Mouse (Mus musculus): ENCODE measurements around the gene Cox5a. TPM values are rescaled to one million over a fixed set of nuclear protein-coding genes. Genes with fewer than 3 reads are reported as not detected.

Gene Cox5a
- polyA plus RNA-seq, 1 experiment from 2014 or later = 442 TPM

GRCm38 (mm10) chr9:57568500-57568899 is 47.4 kb downstream of the Cox5a start:
- 87% methylated on average over 6 of the region's 6 CpGs for WGBS (ENCODE audit: insufficient replicate concordance)

GRCm38 (mm10) chr9:57574397-57574796 is 53.3 kb downstream of the Cox5a start:
- ATAC-seq = no peak
- peaks cover 39% of the 10 kb centered on the region for H3K36me3 ChIP-seq
- no peaks in the 10 kb centered on the region for H3K9me3 ChIP-seq (replicated peaks)
- H3K9ac ChIP-seq = no peak overlapping the region
- no peak overlapping the region for H3K4me2 ChIP-seq
- H3K4me1 ChIP-seq = peaks cover 32% of the 10 kb centered on the region
- no peak overlapping the region for H3K4me3 ChIP-seq
- no peaks in the 10 kb centered on the region for H3K27me3 ChIP-seq (replicated peaks)
- no peak overlapping the region for H3K27ac ChIP-seq

More at GRCm38 (mm10) chr9:57568500-57568899, 47.4 kb downstream of the Cox5a start:
- peaks cover 34% of the 10 kb centered on the region for H3K36me3 ChIP-seq
- H3K4me3 ChIP-seq = no peak overlapping the region
- H3K9me3 ChIP-seq (replicated peaks) = no peaks in the 10 kb centered on the region
- ATAC-seq = no peak
- H3K27ac ChIP-seq = no peak overlapping the region
- no peak overlapping the region for H3K4me2 ChIP-seq
- H3K27me3 ChIP-seq (replicated peaks) = no peaks in the 10 kb centered on the region
- no peak overlapping the region for H3K9ac ChIP-seq
- peaks cover 21% of the 10 kb centered on the region for H3K4me1 ChIP-seq

GRCm38 (mm10) chr9:57575577-57575976 is 54.5 kb downstream of the Cox5a start:
- peaks cover 45% of the 10 kb centered on the region for H3K36me3 ChIP-seq
- H3K4me3 ChIP-seq = no peak overlapping the region
- H3K4me1 ChIP-seq = peaks cover 32% of the 10 kb centered on the region
- WGBS (ENCODE audit: insufficient replicate concordance) = 77% methylated on average over 3 of the region's 3 CpGs
- H3K27ac ChIP-seq = no peak overlapping the region
- no peak overlapping the region for H3K9ac ChIP-seq
- H3K9me3 ChIP-seq (replicated peaks) = no peaks in the 10 kb centered on the region
- no peaks in the 10 kb centered on the region for H3K27me3 ChIP-seq (replicated peaks)
- H3K4me2 ChIP-seq = no peak overlapping the region
- no peak for ATAC-seq

DNA sequence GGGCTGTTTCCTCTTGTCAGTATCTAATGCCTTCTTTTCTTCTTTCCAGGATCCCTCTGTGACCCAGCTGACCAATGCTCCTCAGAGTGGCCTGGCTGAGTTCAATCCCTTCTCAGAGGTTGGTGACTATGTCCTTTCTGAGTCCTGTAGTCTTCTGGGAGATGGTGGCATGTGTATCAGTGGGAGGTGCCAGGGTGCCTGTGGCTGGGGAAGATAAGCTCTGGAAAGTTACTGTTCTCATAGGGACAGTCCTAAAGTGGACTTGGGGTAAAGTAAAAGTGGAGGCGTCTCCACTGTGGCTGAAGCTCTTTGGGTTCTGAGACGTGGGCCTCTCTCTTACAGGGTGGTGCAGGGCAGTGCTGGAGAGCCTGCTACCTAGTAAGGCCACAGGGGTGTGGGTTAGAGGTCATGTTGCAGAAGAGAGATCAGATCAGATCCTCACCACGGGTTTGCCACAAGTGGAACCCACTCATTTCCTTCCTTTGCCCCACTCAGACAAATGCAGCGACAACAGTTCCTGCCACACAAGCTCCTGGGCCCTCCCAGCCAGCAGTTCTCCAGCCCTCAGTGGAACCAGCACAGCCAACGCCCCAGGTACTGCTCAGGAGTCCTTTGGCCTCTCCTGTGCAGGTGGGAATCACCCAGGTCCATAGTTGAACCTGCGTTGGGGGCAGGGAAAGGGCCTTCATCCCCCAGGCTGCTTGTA is 56.2 kb downstream of the Cox5a start:
- peak; percentile 91 for ATAC-seq
- Histone ChIP-seq H3K36me3 (peaks cover 52% of the 10 kb centered on the region), H3K27me3 (replicated peaks) (no peaks in the 10 kb centered on the region), H3K27ac (peak overlapping the region; percentile 75), H3K4me1 (peaks cover 32% of the 10 kb centered on the region), H3K9ac (peak overlapping the region; percentile 37; the same call in 1 of the 2 replicates), H3K9me3 (replicated peaks) (no peaks in the 10 kb centered on the region), H3K4me3 (no peak overlapping the region), H3K4me2 (peak overlapping the region; percentile 44)
- WGBS (ENCODE audit: insufficient replicate concordance) = 30% methylated on average over 6 of the region's 6 CpGs

Other genes with a start within 250 kb of the Cox5a start
- gene Ppcdc, start 81.2 kb upstream of the Cox5a start, polyA plus RNA-seq (2016; fragmentation: Nextera tagmentation; extraction: Ambion mirVana) = 13.8 and 15.6 TPM in 2 replicates
- 10.5 and 12.4 TPM in 2 replicates for gene Scamp5, start 53.2 kb upstream of the Cox5a start, polyA plus RNA-seq (2016; fragmentation: Nextera tagmentation; extraction: Ambion mirVana)
- gene Rpp25, start 17.2 kb upstream of the Cox5a start, polyA plus RNA-seq (2016; fragmentation: Nextera tagmentation; extraction: Ambion mirVana) = 1.0 and 1.5 TPM in 2 replicates
- gene Fam219b, start 16.3 kb downstream of the Cox5a start, polyA plus RNA-seq (2016; fragmentation: Nextera tagmentation; extraction: Ambion mirVana) = 10.5 and 12.0 TPM in 2 replicates
- gene Mpi, start 31.5 kb downstream of the Cox5a start, polyA plus RNA-seq (2016; fragmentation: Nextera tagmentation; extraction: Ambion mirVana) = 17.4 and 17.7 TPM in 2 replicates
- 32.5 and 33.2 TPM in 2 replicates for gene Scamp2, start 39.7 kb downstream of the Cox5a start, polyA plus RNA-seq (2016; fragmentation: Nextera tagmentation; extraction: Ambion mirVana)
- 6.4 and 9.0 TPM in 2 replicates for gene Ulk3, start 68.2 kb downstream of the Cox5a start, polyA plus RNA-seq (2016; fragmentation: Nextera tagmentation; extraction: Ambion mirVana)
- not detected in 2 replicates for gene Cplx3, start 85.0 kb downstream of the Cox5a start, polyA plus RNA-seq (2016; fragmentation: Nextera tagmentation; extraction: Ambion mirVana)
- gene Lman1l, start 99.5 kb downstream of the Cox5a start, polyA plus RNA-seq (2016; fragmentation: Nextera tagmentation; extraction: Ambion mirVana) = not detected in 2 replicates
- gene Csk, start 132.4 kb downstream of the Cox5a start, polyA plus RNA-seq (2016; fragmentation: Nextera tagmentation; extraction: Ambion mirVana) = 27.0 and 27.8 TPM in 2 replicates
- not detected in 2 replicates for gene Cyp1a2, start 162.4 kb downstream of the Cox5a start, polyA plus RNA-seq (2016; fragmentation: Nextera tagmentation; extraction: Ambion mirVana)
- gene Cyp1a1, start 166.7 kb downstream of the Cox5a start, polyA plus RNA-seq (2016; fragmentation: Nextera tagmentation; extraction: Ambion mirVana) = 0.16 and 0.19 TPM in 2 replicates
- 21.2 and 22.2 TPM in 2 replicates for gene Edc3, start 187.3 kb downstream of the Cox5a start, polyA plus RNA-seq (2016; fragmentation: Nextera tagmentation; extraction: Ambion mirVana)
- 99.8 and 104 TPM in 2 replicates for gene Clk3, start 244.6 kb downstream of the Cox5a start, polyA plus RNA-seq (2016; fragmentation: Nextera tagmentation; extraction: Ambion mirVana)

Data from liver, embryonic 12.5 days (tissue).